Mouse (Mus musculus) liver, embryonic 14.5 days (tissue): ENCODE results near the gene Ciao2a.

Experiments
- CTCF ChIP-seq: IDR thresholded peaks from 2 replicates; pipeline ENCODE4 v1.5.1; 2016; ENCODE audit warnings: antibody characterized with exemption, low read depth, control low read depth
- EP300 ChIP-seq: IDR thresholded peaks from 2 replicates; pipeline ENCODE4 v1.6.1; 2016; ENCODE audit warnings: antibody characterized with exemption, low read depth

DNA sequence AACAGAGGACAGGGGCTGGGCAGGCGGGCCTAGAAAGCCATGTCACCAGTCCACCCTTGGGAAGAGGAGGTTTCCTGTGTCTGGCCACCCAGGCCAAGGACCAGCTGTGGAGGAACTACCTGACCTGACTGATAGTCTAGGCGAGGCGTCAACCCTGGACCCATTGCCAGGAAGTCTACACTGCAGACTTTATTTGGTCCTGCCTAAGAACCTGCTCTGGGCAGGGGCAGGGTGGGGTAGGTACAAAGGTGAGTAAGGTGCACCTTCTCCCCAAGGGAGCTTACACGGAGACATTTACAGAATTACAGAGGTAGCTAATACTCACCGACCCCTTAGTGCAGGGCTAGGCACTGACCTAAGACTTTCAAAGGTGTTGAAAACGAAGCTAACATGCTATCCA, 27.2 kb downstream of the Ciao2a start:
- TF ChIP-seq CTCF (no peak), EP300 (no peak)
